Mouse (Mus musculus) thymus, postnatal 4 days (tissue): ENCODE data around the gene Rin2.
"Not testable (repeated sequence)": the region's sequence is repeated elsewhere in the genome, so short reads cannot be mapped to it uniquely, and the experiment has no call there.

Source experiments
- DNase-seq: peaks from one replicate; pipeline ENCODE4 v3.0.0; 2021

The Rin2 gene

GRCm38 (mm10) chr2:145903983-145904616 is 229.1 kb downstream of the Rin2 start:
- no peak for DNase-seq

- DNase-seq, result no peak
Observed at GRCm38 (mm10) chr2:145905156-145905555, 230.1 kb downstream of the Rin2 start.

DNA sequence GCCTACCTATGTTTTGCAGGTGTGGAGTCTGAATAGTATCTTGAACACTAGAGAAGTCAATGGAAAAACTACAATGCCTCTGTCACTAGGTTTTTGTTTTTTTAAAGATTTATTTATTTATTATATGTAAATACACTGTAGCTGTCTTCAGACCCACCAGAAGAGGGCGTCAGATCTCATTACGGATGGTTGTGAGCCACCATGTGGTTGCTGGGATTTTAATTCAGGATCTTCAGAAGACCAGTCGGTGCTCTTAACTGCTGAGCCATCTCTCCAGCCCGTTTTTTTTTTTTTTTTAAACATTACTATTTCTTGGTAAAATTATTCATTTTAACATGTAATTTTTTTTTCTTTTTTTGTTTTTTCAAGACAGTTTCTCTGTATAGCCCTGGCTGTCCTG is 230.9 kb downstream of the Rin2 start:
- not testable (repeated sequence) for DNase-seq

DNA sequence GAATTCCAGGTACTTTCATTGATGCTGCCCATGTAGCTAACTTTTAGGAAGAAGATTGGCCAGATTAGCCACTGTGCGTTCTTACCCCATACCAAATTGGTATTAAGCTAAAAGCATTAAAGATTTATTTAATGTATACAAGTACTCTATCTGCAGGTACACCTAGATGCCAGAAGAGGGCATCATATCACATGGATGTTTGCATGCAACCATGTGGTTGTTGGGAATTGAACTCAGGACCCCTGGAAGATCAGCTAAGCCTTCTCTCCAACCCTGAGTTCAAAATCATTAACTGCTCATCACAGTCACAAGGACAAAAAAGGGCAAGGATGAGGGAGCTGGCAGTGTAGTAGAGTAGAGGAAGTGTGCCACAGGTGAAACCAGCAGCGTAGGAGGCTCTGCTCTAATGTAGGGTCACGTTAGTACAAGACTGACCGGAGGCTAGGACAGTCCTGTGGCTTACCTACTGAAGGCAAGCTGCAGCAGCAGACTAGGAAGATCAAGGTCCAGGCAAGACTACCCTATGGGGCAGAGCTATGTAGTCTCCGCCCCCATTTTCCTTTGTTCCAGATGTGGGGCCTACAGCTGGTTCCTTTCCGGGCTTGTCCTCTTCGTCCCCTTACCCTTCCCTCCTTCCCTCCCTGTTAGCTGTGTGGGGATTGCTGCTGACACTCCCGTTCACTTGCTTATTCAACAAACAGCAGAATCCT is 246.1 kb downstream of the Rin2 start:
- DNase-seq, result no peak

DNA sequence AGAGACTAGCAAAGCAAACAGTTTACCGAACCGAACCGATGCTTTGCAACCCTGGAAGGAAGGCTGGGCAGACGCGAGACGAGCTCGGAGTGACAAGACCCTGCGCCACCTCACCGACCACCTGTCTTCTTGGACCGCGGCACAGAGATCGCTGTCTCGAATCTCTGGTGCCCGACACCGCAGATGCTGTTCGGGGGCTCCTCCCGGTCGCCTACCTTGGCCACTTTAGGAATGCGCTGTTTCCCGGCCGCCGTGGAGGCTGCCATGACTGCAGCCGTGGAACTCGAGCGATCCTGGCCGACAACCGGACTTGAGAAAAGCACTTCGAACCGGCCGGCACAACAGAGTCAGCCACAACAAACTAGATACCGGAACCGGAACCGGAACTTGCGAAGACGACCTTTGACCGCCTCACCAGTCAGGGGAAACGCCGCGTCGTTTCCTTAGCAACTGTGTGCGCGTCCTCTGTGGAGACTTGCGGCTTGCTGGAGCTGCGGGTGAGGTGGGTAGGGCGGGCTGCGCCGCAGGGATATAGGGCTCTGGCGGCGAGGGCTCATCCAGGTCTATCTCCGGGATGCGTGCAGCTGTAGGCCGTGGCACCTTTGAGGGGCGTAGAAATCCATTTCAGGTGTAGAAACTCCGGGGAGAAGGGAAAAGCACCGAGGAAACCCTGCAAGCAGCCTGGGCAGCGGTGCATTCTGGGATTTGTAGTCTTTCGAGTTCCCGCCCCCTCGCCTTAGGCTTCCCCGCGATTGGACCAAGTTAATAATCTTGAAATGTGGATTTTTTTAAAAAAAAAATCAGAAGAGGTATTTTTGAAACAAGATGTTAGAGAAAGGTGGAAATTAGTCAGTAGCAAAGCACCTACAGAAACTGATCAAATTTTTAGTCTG is 259.6 kb downstream of the Rin2 start, which contains the start of the genes Cfap61 and Crnkl1:
TSS of gene Cfap61 (plus strand) at position 446 of the 893 bp plus-strand sequence.
TSS of gene Crnkl1 (minus strand) at position 676 of the 893 bp plus-strand sequence.
- peak; percentile 93 for DNase-seq

DNA sequence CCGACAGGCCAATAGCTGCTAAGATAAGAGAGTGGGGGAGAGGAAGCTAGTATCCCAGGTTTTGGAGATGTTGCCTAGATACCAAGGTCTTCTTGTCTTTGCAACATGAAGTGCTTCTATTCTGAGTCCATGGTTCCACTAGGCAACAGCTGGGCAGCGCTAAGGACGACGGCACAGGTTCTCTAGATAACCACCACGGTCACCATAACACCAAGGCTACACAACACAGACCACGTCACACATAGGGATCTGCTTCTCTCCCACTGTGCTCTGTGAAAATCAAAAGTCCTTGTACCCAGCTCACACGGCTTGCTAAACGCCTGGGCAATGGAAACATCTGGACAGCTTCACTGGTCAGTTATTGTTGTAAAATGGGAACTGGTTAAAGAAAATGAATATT is 262.0 kb downstream of the Rin2 start:
- DNase-seq, result no peak
